Mouse (Mus musculus) testis, adult 2 months (tissue): ENCODE results near the gene Zfp189.

Experiments used
- CTCF ChIP-seq: fragments of 200-500 bp; IDR thresholded peaks from 2 replicates; pipeline ENCODE4 v1.5.1; 2012; ENCODE audit warnings: low read depth, mild to moderate bottlenecking, inconsistent platforms, low read length, moderate library complexity; ENCODE audit not compliant: control insufficient read depth, insufficient read depth, insufficient replicate concordance
- POLR2A ChIP-seq: fragments of 200-500 bp; IDR thresholded peaks from 2 replicates; pipeline ENCODE4 v1.6.1; 2012; ENCODE audit warnings: low read depth, mild to moderate bottlenecking, inconsistent platforms, low read length, moderate library complexity; ENCODE audit not compliant: control insufficient read depth

DNA sequence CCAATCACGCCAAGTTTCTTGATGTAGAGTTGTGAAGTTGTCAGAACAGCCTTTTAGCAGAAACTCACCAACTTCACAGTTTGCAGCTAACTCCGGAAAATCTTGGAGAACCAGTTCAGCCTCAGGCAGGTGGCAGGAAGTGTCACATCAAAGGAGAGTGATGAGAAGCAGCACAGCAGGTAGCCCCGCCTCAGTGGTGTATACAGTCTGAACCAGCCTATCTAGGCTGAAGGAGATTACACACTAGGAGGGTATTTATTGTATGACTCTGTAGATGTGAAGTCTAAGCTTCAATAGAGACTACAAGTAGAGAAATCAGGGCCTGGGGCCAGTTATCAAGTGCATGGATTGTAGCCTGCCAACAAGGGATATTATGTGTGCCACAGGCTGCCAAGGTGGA, 40.1 kb upstream of the Zfp189 start:
- no peak for TF ChIP-seq POLR2A
- TF ChIP-seq CTCF, result no peak
